Mouse (Mus musculus): ENCODE measurements at regions not wholly inside any gene's neighbourhood (a gene's known extent, or its start where the extent isn't known, plus 50 kb on each side); places are given as distances from the start of the nearest gene placed in this dataset.

DNA sequence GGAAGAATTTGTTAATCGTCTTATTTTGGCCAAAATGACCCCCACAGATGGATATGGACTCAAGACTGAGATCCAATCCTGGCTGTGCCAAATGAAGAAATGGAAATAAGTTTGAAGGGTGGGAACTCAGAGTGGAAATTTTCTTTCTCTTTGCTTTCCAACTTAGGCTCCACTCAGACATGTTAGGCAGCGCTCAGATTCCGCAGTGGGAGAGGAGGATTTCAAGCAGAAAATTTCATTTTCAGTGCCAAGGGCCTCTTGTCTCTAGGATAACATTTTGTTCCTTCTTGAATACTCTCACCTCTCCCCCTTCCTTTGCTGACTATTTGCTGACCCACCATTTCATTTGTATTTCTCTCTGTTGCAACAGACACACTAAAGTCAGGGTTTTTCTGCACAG is 114.2 kb upstream of the Gas1 start:
- TF ChIP-seq CTCF (conservative IDR thresholded peaks at IDR 0.05; ENCODE audit: insufficient read depth, insufficient read length, low read depth, low read length) (no peak), POLR2A (IDR thresholded peaks at IDR 0.05; ENCODE audit: low read depth, low read length) (no peak)

All from kidney, adult 2 months (tissue).